Mouse (Mus musculus) stomach, embryonic 16.5 days (tissue): Measurements from ENCODE around the gene Fndc3b. TPM values are rescaled to one million over a fixed set of nuclear protein-coding genes. Genes with fewer than 3 reads are reported as not detected.
"Not testable (repeated sequence)": the region's sequence is repeated elsewhere in the genome, so short reads cannot be mapped to it uniquely, and the experiment has no call there.

Experiments
- ATAC-seq: fragments of 200-750 bp; cut with Nextera tagmentation; 2 replicates; pipeline ENCODE4 v1.8.0; 2017; ENCODE audit warnings: moderate number of reproducible peaks, moderate TSS enrichment; ENCODE audit not compliant: insufficient read depth, low FRiP score
- H3K27ac ChIP-seq: fragments of 300-500 bp; sonication (generic); 2 replicates; pipeline ENCODE4 v1.5.1; 2014; ENCODE audit warnings: low read length
- H3K27me3 ChIP-seq: fragments of 300-500 bp; sonication (generic); 2 replicates; pipeline ENCODE4 v1.6.1; 2014; ENCODE audit warnings: low read length, control low read depth, mixed read lengths; ENCODE audit not compliant: control insufficient read depth, insufficient read depth
- H3K36me3 ChIP-seq: fragments of 300-500 bp; sonication (generic); 2 replicates; pipeline ENCODE4 v1.6.1; 2014; ENCODE audit warnings: low read length; ENCODE audit not compliant: control insufficient read depth, insufficient read depth
- H3K4me1 ChIP-seq: fragments of 300-500 bp; sonication (generic); 2 replicates; pipeline ENCODE4 v1.6.1; 2014; ENCODE audit warnings: low read length, control low read depth, mixed read lengths; ENCODE audit not compliant: control insufficient read depth, insufficient read depth
- H3K4me2 ChIP-seq: fragments of 300-500 bp; sonication (generic); 2 replicates; pipeline ENCODE4 v1.6.1; 2014; ENCODE audit warnings: low read depth, low read length, mixed read lengths
- H3K4me3 ChIP-seq: fragments of 300-500 bp; sonication (generic); replicated peaks from 2 replicates; pipeline ENCODE4 v1.5.1; 2014; ENCODE audit warnings: mild to moderate bottlenecking, low read length
- H3K9ac ChIP-seq: fragments of 300-500 bp; sonication (generic); 2 replicates; pipeline ENCODE4 v1.6.1; 2014; ENCODE audit warnings: low read length
- H3K9me3 ChIP-seq: fragments of 300-500 bp; sonication (generic); replicated peaks from 2 replicates; pipeline ENCODE4 v1.6.1; 2016; ENCODE audit warnings: low read length, control low read depth; ENCODE audit not compliant: control insufficient read depth
- WGBS: fragments of 180-500 bp; shearing (Covaris S2); extraction: QIAGEN DNeasy Blood & Tissue Kit; methylation state at CpG from one replicate; pipeline ENCODE4 v1.1.7; 2014; 5-methylcytosine and 5-hydroxymethylcytosine counted together
- polyA plus RNA-seq: library from polyadenylated mRNA; unstranded; fragments of >200 nt; fragmentation: Nextera tagmentation; extraction: Ambion mirVana; gene quantifications from 2 replicates; pipeline ENCODE4 v1.2.1, GENCODE M21; 2015

Fndc3b gene
- polyA plus RNA-seq, 1 experiment from 2014 or later, result 28.6 TPM

- no peaks in the 10 kb centered on the region for H3K9me3 ChIP-seq
- no peak overlapping the region for H3K4me2 ChIP-seq
- H3K4me3 ChIP-seq, result no peak overlapping the region
- H3K27ac ChIP-seq, result no peak overlapping the region
- no peak for ATAC-seq
- no peak overlapping the region for H3K9ac ChIP-seq
- H3K27me3 ChIP-seq, result no peaks in the 10 kb centered on the region
- no peaks in the 10 kb centered on the region for H3K4me1 ChIP-seq
- 84% methylated on average over 12 of the region's 12 CpGs for WGBS
- H3K36me3 ChIP-seq, result peaks cover 21% of the 10 kb centered on the region; the same call in 1 of the 2 replicates
Observed at GRCm38 (mm10) chr3:27421980-27422379, 289.1 kb downstream of the Fndc3b start.

DNA sequence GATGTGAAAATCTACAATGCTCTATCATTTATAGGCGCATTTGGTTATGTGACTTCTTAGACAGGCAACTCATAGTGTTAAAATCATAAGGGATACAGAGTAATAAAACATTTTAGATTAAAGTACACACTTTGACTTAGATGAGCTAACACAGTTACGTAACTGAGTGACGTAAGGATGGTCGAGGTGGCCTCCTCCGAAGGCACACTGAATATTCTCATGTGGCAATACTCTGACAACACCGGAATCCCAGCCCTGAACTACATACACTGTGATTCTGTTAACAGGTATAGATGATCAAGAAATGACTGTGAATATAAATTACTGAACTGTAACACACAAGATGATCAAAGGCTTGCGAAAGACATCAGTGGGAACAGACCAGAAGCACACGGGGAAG lies 292.5 kb downstream of the Fndc3b start:
- 91% methylated on average over 8 of the region's 8 CpGs for WGBS
- no peaks in the 10 kb centered on the region for H3K4me1 ChIP-seq
- H3K27me3 ChIP-seq, result no peaks in the 10 kb centered on the region
- no peak overlapping the region for H3K27ac ChIP-seq
- no peak for ATAC-seq
- H3K9ac ChIP-seq, result no peak overlapping the region
- no peak overlapping the region for H3K4me3 ChIP-seq
- no peaks in the 10 kb centered on the region for H3K9me3 ChIP-seq
- H3K36me3 ChIP-seq, result peaks cover 21% of the 10 kb centered on the region
- no peak overlapping the region for H3K4me2 ChIP-seq

DNA sequence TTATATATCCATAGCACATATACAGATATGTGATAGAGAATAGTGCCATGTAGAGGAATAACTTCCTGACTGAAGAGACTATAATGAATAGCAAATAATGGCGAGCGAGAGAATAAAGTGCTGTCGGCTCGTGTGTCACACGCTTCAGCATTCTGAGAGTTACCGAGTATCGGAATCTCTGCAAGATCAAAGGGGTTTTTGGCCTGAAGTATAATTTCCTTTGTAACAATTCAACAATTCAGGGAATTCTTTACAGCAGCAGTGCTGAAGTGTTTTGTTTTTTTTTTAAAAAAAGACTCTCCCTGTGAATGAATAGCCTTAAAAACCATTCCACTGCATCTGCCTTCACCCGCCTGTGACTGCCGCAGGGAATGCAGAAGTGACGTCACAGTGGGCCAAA lies 294.3 kb downstream of the Fndc3b start:
- no peak overlapping the region for H3K9ac ChIP-seq
- H3K4me3 ChIP-seq, result no peak overlapping the region
- no peaks in the 10 kb centered on the region for H3K27me3 ChIP-seq
- peaks cover 21% of the 10 kb centered on the region for H3K36me3 ChIP-seq
- WGBS, result 78% methylated on average over 10 of the region's 10 CpGs
- ATAC-seq, result no peak
- no peaks in the 10 kb centered on the region for H3K9me3 ChIP-seq
- no peaks in the 10 kb centered on the region for H3K4me1 ChIP-seq
- H3K4me2 ChIP-seq, result no peak overlapping the region
- no peak overlapping the region for H3K27ac ChIP-seq

DNA sequence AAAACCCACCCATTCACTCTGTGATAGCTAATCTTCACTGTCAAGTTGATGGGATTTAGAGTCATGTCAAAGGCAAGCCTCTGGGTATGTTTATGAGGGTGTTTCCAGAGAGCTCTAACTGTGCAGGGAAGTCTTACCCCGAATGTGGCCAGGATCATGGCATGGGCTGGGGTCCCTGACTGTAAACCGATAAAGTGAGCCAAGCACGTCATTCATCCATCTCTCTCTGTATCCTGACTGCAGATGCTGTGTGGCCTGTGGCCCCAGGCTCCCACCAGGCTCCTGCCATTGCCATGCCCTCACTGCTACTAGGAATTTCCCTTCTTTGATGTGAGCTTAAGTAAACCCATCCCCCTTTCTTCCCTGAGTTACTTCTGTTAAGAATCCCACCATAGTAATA lies 297.5 kb downstream of the Fndc3b start:
- no peak for ATAC-seq
- Histone ChIP-seq H3K9me3 (no peaks in the 10 kb centered on the region), H3K27me3 (no peaks in the 10 kb centered on the region), H3K9ac (no peak overlapping the region), H3K36me3 (peaks cover 8% of the 10 kb centered on the region; the same call in 1 of the 2 replicates), H3K4me3 (no peak overlapping the region), H3K4me1 (no peaks in the 10 kb centered on the region), H3K4me2 (no peak overlapping the region), H3K27ac (no peak overlapping the region)
- WGBS, result 87% methylated on average over 3 of the region's 3 CpGs

DNA sequence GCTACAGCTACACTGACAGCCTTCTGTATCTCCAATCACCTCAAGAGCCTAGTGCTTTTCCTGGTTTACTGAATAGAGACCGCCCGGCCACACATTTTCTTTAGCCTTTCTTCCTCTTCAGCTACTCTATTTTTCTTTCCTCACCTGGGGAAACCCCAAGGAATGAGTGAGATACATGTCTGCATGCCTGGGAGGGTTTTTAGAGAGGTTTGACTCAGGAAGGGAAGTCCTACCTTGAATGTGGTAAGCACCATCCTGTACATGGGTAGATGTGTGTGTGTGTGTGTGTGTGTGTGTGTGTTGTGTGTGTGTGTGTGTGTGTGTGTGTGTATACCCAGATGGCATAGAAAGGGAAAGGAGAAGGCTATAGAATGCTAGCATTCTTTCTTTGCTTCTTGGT lies 299.8 kb downstream of the Fndc3b start:
- H3K27ac ChIP-seq, result no peak overlapping the region
- H3K4me1 ChIP-seq, result no peaks in the 10 kb centered on the region
- H3K4me3 ChIP-seq, result no peak overlapping the region
- peaks cover 4% of the 10 kb centered on the region; the same call in 1 of the 2 replicates for H3K36me3 ChIP-seq
- 93% methylated on average over 2 of the region's 2 CpGs for WGBS
- H3K9me3 ChIP-seq, result no peaks in the 10 kb centered on the region
- no peak overlapping the region for H3K9ac ChIP-seq
- H3K4me2 ChIP-seq, result no peak overlapping the region
- no peak for ATAC-seq
- no peaks in the 10 kb centered on the region for H3K27me3 ChIP-seq

- 79% methylated on average over 2 of the region's 2 CpGs for WGBS
- no peak overlapping the region for H3K9ac ChIP-seq
- no peaks in the 10 kb centered on the region for H3K4me1 ChIP-seq
- H3K4me3 ChIP-seq, result no peak overlapping the region
- no peaks in the 10 kb centered on the region for H3K9me3 ChIP-seq
- no peaks in the 10 kb centered on the region for H3K27me3 ChIP-seq
- H3K4me2 ChIP-seq, result no peak overlapping the region
- no peak overlapping the region for H3K27ac ChIP-seq
- H3K36me3 ChIP-seq, result no peaks in the 10 kb centered on the region
- no peak for ATAC-seq
Observed at GRCm38 (mm10) chr3:27408564-27408963, 302.5 kb downstream of the Fndc3b start.

GRCm38 (mm10) chr3:27406440-27406839 lies 304.7 kb downstream of the Fndc3b start:
- Histone ChIP-seq H3K9ac (no peak overlapping the region), H3K36me3 (no peaks in the 10 kb centered on the region), H3K27me3 (no peaks in the 10 kb centered on the region), H3K4me3 (no peak overlapping the region), H3K9me3 (no peaks in the 10 kb centered on the region), H3K27ac (no peak overlapping the region), H3K4me2 (no peak overlapping the region), H3K4me1 (no peaks in the 10 kb centered on the region)
- WGBS, result 79% methylated on average over 3 of the region's 3 CpGs
- no peak for ATAC-seq

GRCm38 (mm10) chr3:27400996-27401395 lies 310.1 kb downstream of the Fndc3b start:
- not testable (repeated sequence) for H3K9me3 ChIP-seq, H3K4me1 ChIP-seq, H3K27ac ChIP-seq, ATAC-seq, H3K4me2 ChIP-seq, H3K27me3 ChIP-seq, H3K36me3 ChIP-seq, H3K4me3 ChIP-seq, H3K9ac ChIP-seq
- WGBS, result 93% methylated on average over 3 of the region's 3 CpGs

DNA sequence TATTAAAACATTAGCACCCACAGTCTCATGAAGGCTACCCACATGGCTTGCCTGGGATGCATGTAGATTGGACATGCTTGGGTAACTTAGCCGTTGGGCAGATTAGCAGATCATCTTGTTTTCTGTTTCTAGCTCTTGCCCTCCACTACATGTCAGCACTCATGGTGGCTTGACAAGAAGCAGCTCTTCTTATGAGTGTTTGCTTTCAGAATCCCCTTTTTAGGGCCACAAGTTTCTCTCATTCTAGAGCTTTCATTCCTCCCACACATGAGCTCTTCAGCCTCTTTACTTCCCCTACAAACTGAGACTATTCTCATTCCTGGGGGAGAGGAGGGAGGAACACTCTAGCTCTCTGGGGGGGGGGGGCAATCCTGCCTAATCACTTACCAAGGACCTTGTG lies 321.2 kb downstream of the Fndc3b start:
- H3K4me1 ChIP-seq, result no peaks in the 10 kb centered on the region
- ATAC-seq, result no peak
- H3K36me3 ChIP-seq, result no peaks in the 10 kb centered on the region
- no peak overlapping the region for H3K27ac ChIP-seq
- no peak overlapping the region for H3K9ac ChIP-seq
- no peak overlapping the region for H3K4me3 ChIP-seq
- H3K9me3 ChIP-seq, result no peaks in the 10 kb centered on the region
- WGBS, result 80% methylated on average over 1 of the region's 1 CpGs
- no peak overlapping the region for H3K4me2 ChIP-seq
- H3K27me3 ChIP-seq, result no peaks in the 10 kb centered on the region

DNA sequence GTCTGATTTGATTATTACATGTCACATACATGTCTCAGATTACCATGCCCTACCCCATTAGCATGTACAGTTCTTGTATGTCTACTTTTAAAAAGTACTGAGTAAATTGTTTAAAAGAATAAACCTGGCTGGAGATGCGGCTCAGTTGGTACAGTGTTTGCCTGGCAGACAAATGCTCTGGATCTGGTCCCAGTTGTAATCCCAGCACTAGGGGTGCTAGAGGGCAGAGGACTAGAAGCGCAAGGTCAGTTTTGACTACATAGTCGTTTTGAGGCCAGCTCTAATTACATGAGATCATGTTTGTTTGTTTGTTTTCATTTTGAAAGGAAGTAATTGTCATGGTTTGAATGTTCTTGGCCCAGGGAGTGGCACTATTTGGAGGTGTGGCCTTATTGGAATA lies 326.3 kb downstream of the Fndc3b start:
- Histone ChIP-seq H3K4me2 (no peak overlapping the region), H3K9ac (no peak overlapping the region), H3K27me3 (no peaks in the 10 kb centered on the region), H3K9me3 (no peaks in the 10 kb centered on the region), H3K36me3 (no peaks in the 10 kb centered on the region), H3K27ac (no peak overlapping the region), H3K4me3 (no peak overlapping the region), H3K4me1 (no peaks in the 10 kb centered on the region)
- no peak for ATAC-seq
- 65% methylated on average over 3 of the region's 3 CpGs for WGBS
